Mouse (Mus musculus) midbrain, embryonic 11.5 days (tissue): ENCODE measurements around the gene Opcml. TPM values are rescaled to one million over a fixed set of nuclear protein-coding genes. Genes with fewer than 3 reads are reported as not detected.

Experiments
- ATAC-seq: fragments of 200-750 bp; cut with Nextera tagmentation; 2 replicates; pipeline ENCODE4 v1.8.0; 2017; ENCODE audit warnings: moderate TSS enrichment, moderate library complexity; ENCODE audit not compliant: low FRiP score
- DNase-seq: peaks from one replicate; pipeline ENCODE4 v3.0.0; 2015; ENCODE audit warnings: low spot score; ENCODE audit errors: missing footprints
- H3K27ac ChIP-seq: fragments of 300-500 bp; sonication (generic); 2 replicates; pipeline ENCODE4 v1.5.1; 2014; ENCODE audit warnings: low read depth, low read length
- H3K27me3 ChIP-seq: fragments of 300-500 bp; sonication (generic); 2 replicates; pipeline ENCODE4 v1.6.1; 2014; ENCODE audit warnings: mild to moderate bottlenecking, low read length, moderate library complexity, mixed read lengths; ENCODE audit not compliant: control insufficient read depth, insufficient read depth
- H3K36me3 ChIP-seq: fragments of 300-500 bp; sonication (generic); 2 replicates; pipeline ENCODE4 v1.6.1; 2014; ENCODE audit warnings: mild to moderate bottlenecking, low read length, moderate library complexity, mixed read lengths; ENCODE audit not compliant: control insufficient read depth, insufficient read depth
- H3K4me1 ChIP-seq: fragments of 300-500 bp; sonication (generic); 2 replicates; pipeline ENCODE4 v1.6.1; 2014; ENCODE audit warnings: low read length; ENCODE audit not compliant: control insufficient read depth, insufficient read depth
- H3K4me2 ChIP-seq: fragments of 300-500 bp; sonication (generic); 2 replicates; pipeline ENCODE4 v1.6.1; 2014; ENCODE audit warnings: mild to moderate bottlenecking, moderate library complexity
- H3K4me3 ChIP-seq: fragments of 300-500 bp; sonication (generic); 2 replicates; pipeline ENCODE4 v1.5.1; 2014; ENCODE audit warnings: low read depth, low read length
- H3K9ac ChIP-seq: fragments of 300-500 bp; sonication (generic); 2 replicates; pipeline ENCODE4 v1.6.1; 2014; ENCODE audit warnings: low read length
- H3K9me3 ChIP-seq: fragments of 300-500 bp; sonication (generic); 2 replicates; pipeline ENCODE4 v1.6.1; 2016; ENCODE audit warnings: low read length; ENCODE audit not compliant: control insufficient read depth
- WGBS: fragments of 180-500 bp; shearing (Covaris S2); extraction: QIAGEN DNeasy Blood & Tissue Kit; methylation state at CpG from one replicate; pipeline ENCODE4 v1.1.7; 2014; 5-methylcytosine and 5-hydroxymethylcytosine counted together
- polyA plus RNA-seq: library from polyadenylated mRNA; unstranded; fragments of >200 nt; fragmentation: Nextera tagmentation; extraction: Ambion mirVana; gene quantifications from 2 replicates; pipeline ENCODE4 v1.2.1, GENCODE M21; 2014

The Opcml gene
- polyA plus RNA-seq, 1 experiment from 2014 or later: 3.2 TPM

- no peaks in the 10 kb centered on the region for H3K9me3 ChIP-seq
- no peaks in the 10 kb centered on the region for H3K27me3 ChIP-seq
- ATAC-seq: no peak
- no peak overlapping the region for H3K4me3 ChIP-seq
- H3K4me2 ChIP-seq: no peak overlapping the region
- no peaks in the 10 kb centered on the region; the same call in 1 of the 2 replicates for H3K4me1 ChIP-seq
- H3K9ac ChIP-seq: no peak overlapping the region
- WGBS: 80% methylated on average over 6 of the region's 6 CpGs
- no peak for DNase-seq
- H3K27ac ChIP-seq: no peak overlapping the region
- H3K36me3 ChIP-seq: no peaks in the 10 kb centered on the region
Observed at GRCm38 (mm10) chr9:28307481-28308050, 517.0 kb downstream of the Opcml start.

DNA sequence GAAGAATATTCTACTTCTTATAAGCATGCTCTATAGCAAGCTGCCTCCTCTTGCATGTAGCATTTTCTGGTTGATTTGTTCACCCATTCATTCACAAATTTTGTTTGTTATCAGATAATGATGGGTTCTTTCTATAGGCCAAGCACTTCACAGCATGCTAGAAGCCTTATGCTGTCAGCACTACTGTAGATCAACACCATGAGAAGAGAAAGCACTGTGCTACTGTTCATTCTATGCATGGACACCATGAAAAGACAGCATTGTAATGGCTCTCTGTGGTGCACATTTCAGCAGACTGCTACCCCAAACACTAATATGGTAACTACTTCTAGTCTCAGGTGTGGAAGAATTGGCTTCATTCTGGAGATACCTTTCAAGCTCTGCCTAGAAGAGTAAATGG is 527.3 kb downstream of the Opcml start:
- ATAC-seq: no peak
- Histone ChIP-seq H3K9me3 (no peaks in the 10 kb centered on the region), H3K36me3 (no peaks in the 10 kb centered on the region), H3K27me3 (no peaks in the 10 kb centered on the region), H3K4me3 (no peak overlapping the region), H3K27ac (no peak overlapping the region), H3K4me2 (no peak overlapping the region), H3K4me1 (no peaks in the 10 kb centered on the region), H3K9ac (no peak overlapping the region)
- no peak for DNase-seq

GRCm38 (mm10) chr9:28319021-28319755 is 528.6 kb downstream of the Opcml start:
- Histone ChIP-seq H3K4me2 (no peak overlapping the region), H3K9ac (no peak overlapping the region), H3K9me3 (no peaks in the 10 kb centered on the region), H3K27ac (no peak overlapping the region), H3K4me1 (no peaks in the 10 kb centered on the region), H3K36me3 (no peaks in the 10 kb centered on the region), H3K4me3 (no peak overlapping the region), H3K27me3 (no peaks in the 10 kb centered on the region)
- DNase-seq (no peak), ATAC-seq (no peak)
- 83% methylated on average over 4 of the region's 4 CpGs for WGBS

- DNase-seq: no peak
- H3K27ac ChIP-seq: no peak overlapping the region
- no peak overlapping the region for H3K9ac ChIP-seq
- H3K4me1 ChIP-seq: no peaks in the 10 kb centered on the region
- no peaks in the 10 kb centered on the region for H3K36me3 ChIP-seq
- ATAC-seq: no peak
- 66% methylated on average over 1 of the region's 1 CpGs for WGBS
- no peaks in the 10 kb centered on the region for H3K9me3 ChIP-seq
- H3K4me2 ChIP-seq: no peak overlapping the region
- H3K27me3 ChIP-seq: no peaks in the 10 kb centered on the region
- H3K4me3 ChIP-seq: no peak overlapping the region
Observed at GRCm38 (mm10) chr9:28319802-28320201, 529.2 kb downstream of the Opcml start.

DNA sequence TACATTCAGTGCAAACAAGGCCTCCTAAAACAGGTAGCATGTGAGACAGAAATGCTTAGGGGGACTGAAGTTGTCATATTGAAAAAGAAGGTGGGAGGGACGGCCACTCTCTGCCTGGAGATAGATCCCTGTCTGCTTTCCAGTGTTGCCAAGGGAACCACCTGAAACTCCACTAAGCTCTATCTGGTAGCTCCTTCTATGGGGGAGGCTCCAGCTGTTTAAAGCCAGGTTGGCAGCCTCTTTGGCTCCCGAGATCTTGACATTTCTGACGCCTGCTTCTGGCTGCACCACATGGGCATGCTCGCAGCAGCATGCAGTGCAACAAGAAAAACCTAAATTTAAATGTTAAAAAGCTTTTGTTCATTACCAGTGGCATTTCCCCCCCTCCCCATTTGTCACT is 537.4 kb downstream of the Opcml start:
- Histone ChIP-seq H3K9ac (no peak overlapping the region), H3K27me3 (no peaks in the 10 kb centered on the region), H3K27ac (no peak overlapping the region), H3K4me1 (no peaks in the 10 kb centered on the region), H3K9me3 (no peaks in the 10 kb centered on the region), H3K4me2 (no peak overlapping the region), H3K36me3 (no peaks in the 10 kb centered on the region), H3K4me3 (no peak overlapping the region)
- ATAC-seq (no peak), DNase-seq (no peak)
- 29% methylated on average over 4 of the region's 4 CpGs for WGBS

DNA sequence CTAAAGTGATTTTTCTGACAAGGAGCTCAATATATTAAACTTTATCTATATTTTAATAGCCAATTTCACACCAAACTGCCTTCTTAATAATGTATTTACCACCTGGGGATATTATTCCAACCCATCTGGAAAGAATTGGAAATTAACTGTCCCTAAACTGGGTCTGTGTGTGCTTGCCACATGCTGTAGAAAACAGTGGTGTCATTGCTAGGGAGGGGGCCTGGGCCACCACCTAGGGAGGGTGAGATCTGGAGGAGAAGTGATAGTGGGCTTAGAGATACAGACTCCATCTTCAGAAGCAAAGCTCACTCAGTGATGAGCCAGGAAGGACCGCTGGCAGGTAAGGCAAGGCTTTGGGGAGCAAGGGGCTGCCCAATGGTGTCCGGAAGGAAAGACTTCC is 537.9 kb downstream of the Opcml start:
- H3K9ac ChIP-seq: no peak overlapping the region
- no peaks in the 10 kb centered on the region for H3K27me3 ChIP-seq
- WGBS: 93% methylated on average over 2 of the region's 2 CpGs
- H3K9me3 ChIP-seq: no peaks in the 10 kb centered on the region
- DNase-seq (no peak), ATAC-seq (no peak)
- H3K4me2 ChIP-seq: no peak overlapping the region
- H3K4me3 ChIP-seq: no peak overlapping the region
- H3K27ac ChIP-seq: no peak overlapping the region
- no peaks in the 10 kb centered on the region for H3K4me1 ChIP-seq
- no peaks in the 10 kb centered on the region for H3K36me3 ChIP-seq

DNA sequence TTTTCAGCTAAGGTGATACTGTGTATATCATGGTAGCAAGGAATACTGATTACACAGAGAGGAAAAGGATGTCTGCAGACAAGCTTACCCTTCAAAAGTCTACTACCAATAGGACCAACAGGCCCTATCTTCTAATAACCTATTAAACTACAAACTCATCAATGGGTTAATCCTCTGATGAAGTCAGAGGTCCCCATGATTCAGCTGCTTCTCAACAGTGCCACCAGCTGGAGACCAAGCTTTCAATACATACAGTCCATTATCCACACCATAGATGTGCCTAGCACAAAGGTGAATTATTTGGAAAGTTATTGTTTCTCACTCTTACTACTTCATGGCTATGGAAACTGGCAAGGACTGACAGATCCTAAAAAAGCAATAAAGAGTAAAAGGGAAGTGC is 538.9 kb downstream of the Opcml start:
- Histone ChIP-seq H3K36me3 (no peaks in the 10 kb centered on the region), H3K4me2 (no peak overlapping the region), H3K9ac (no peak overlapping the region), H3K9me3 (no peaks in the 10 kb centered on the region), H3K4me3 (no peak overlapping the region), H3K27ac (no peak overlapping the region), H3K4me1 (no peaks in the 10 kb centered on the region), H3K27me3 (no peaks in the 10 kb centered on the region)
- ATAC-seq: no peak
- DNase-seq: no peak

GRCm38 (mm10) chr9:28336511-28337208 is 546.1 kb downstream of the Opcml start:
- ATAC-seq: peak; percentile 48; the same call in 1 of the 2 replicates
- no peaks in the 10 kb centered on the region for H3K4me1 ChIP-seq

GRCm38 (mm10) chr9:28337837-28338236 is 547.3 kb downstream of the Opcml start:
- ATAC-seq (no peak), DNase-seq (no peak)
- Histone ChIP-seq H3K36me3 (no peaks in the 10 kb centered on the region), H3K27me3 (no peaks in the 10 kb centered on the region), H3K4me2 (no peak overlapping the region), H3K4me1 (no peaks in the 10 kb centered on the region), H3K27ac (no peak overlapping the region), H3K4me3 (no peak overlapping the region), H3K9ac (no peak overlapping the region), H3K9me3 (no peaks in the 10 kb centered on the region)
- WGBS: 65% methylated on average over 2 of the region's 2 CpGs

More at GRCm38 (mm10) chr9:28336511-28337208, 546.1 kb downstream of the Opcml start:
- Histone ChIP-seq H3K9me3 (no peaks in the 10 kb centered on the region), H3K27me3 (no peaks in the 10 kb centered on the region), H3K27ac (no peak overlapping the region), H3K4me2 (no peak overlapping the region), H3K9ac (no peak overlapping the region), H3K4me3 (no peak overlapping the region), H3K36me3 (no peaks in the 10 kb centered on the region)
- WGBS: 41% methylated on average over 10 of the region's 10 CpGs
- DNase-seq: no peak
